Mouse (Mus musculus): Measurements from ENCODE around the gene Prpf31. TPM values are rescaled to one million over a fixed set of nuclear protein-coding genes. Genes with fewer than 3 reads are reported as not detected.

Prpf31 gene
- polyA plus RNA-seq, 1 experiment from 2014 or later: 174 TPM

- Histone ChIP-seq H3K4me1 (peaks cover 3% of the 10 kb centered on the region; the same call in 1 of the 2 replicates), H3K9me3 (replicated peaks) (no peaks in the 10 kb centered on the region), H3K4me3 (no peak overlapping the region), H3K36me3 (peaks cover 8% of the 10 kb centered on the region; the same call in 1 of the 2 replicates), H3K27ac (replicated peaks) (no peak overlapping the region), H3K27me3 (ENCODE audit: low read depth, poor library complexity, severe bottlenecking) (no peaks in the 10 kb centered on the region)
- 68% methylated on average over 3 of the region's 3 CpGs for WGBS
- DNase-seq (ENCODE audit: low spot score): no peak
Observed at GRCm38 (mm10) chr7:3675228-3675548, 45.4 kb downstream of the Prpf31 start.

GRCm38 (mm10) chr7:3676371-3676770 is 46.6 kb downstream of the Prpf31 start:
- Histone ChIP-seq H3K27ac (replicated peaks) (no peak overlapping the region), H3K27me3 (ENCODE audit: low read depth, poor library complexity, severe bottlenecking) (no peaks in the 10 kb centered on the region), H3K4me1 (peaks cover 3% of the 10 kb centered on the region; the same call in 1 of the 2 replicates), H3K36me3 (peaks cover 15% of the 10 kb centered on the region; the same call in 1 of the 2 replicates), H3K9me3 (replicated peaks) (no peaks in the 10 kb centered on the region), H3K4me3 (no peak overlapping the region)
- DNase-seq (ENCODE audit: low spot score): no peak
- 89% methylated on average over 12 of the region's 12 CpGs for WGBS

- Histone ChIP-seq H3K4me3 (no peak within 1 kb of the TSS), H3K4me1 (peaks cover 3% of the 10 kb centered on the region; the same call in 1 of the 2 replicates), H3K36me3 (peaks cover 15% of the 10 kb centered on the region; the same call in 1 of the 2 replicates), H3K9me3 (replicated peaks) (no peaks in the 10 kb centered on the region), H3K27ac (replicated peaks) (no peak within 1 kb of the TSS), H3K27me3 (ENCODE audit: low read depth, poor library complexity, severe bottlenecking) (no peaks in the 10 kb centered on the region)
- DNase-seq (ENCODE audit: low spot score): no peak
- 59% methylated on average over 9 of the region's 9 CpGs for WGBS
Observed at GRCm38 (mm10) chr7:3677342-3677741, 47.6 kb downstream of the Prpf31 start, which contains the start of gene Tmc4. TSS of gene Tmc4 (minus strand) at chr7:3677553.

GRCm38 (mm10) chr7:3683908-3684550 is 54.2 kb downstream of the Prpf31 start:
- no peaks in the 10 kb centered on the region for H3K27me3 ChIP-seq (ENCODE audit: low read depth, poor library complexity, severe bottlenecking)
- 71% methylated on average over 10 of the region's 10 CpGs for WGBS
- H3K4me3 ChIP-seq: 0 out of 2 replicates have a peak overlapping the region, but pooled peaks have one; percentile 14
- DNase-seq (ENCODE audit: low spot score): no peak
- H3K36me3 ChIP-seq: peaks cover 45% of the 10 kb centered on the region
- H3K9me3 ChIP-seq (replicated peaks): peaks cover 3% of the 10 kb centered on the region; the same call in 1 of the 2 replicates
- peak overlapping the region; percentile 78 for H3K27ac ChIP-seq (replicated peaks)
- peaks cover 25% of the 10 kb centered on the region for H3K4me1 ChIP-seq

- peaks cover 45% of the 10 kb centered on the region for H3K36me3 ChIP-seq
- H3K27me3 ChIP-seq (ENCODE audit: low read depth, poor library complexity, severe bottlenecking): no peaks in the 10 kb centered on the region
- H3K27ac ChIP-seq (replicated peaks): peak overlapping the region; percentile 78
- 82% methylated on average over 8 of the region's 8 CpGs for WGBS
- peaks cover 3% of the 10 kb centered on the region; the same call in 1 of the 2 replicates for H3K9me3 ChIP-seq (replicated peaks)
- 0 out of 2 replicates have a peak overlapping the region, but pooled peaks have one; percentile 0 for H3K4me3 ChIP-seq
- peaks cover 25% of the 10 kb centered on the region for H3K4me1 ChIP-seq
- no peak for DNase-seq (ENCODE audit: low spot score)
Observed at GRCm38 (mm10) chr7:3684698-3685097, 54.9 kb downstream of the Prpf31 start.

- Histone ChIP-seq H3K9me3 (replicated peaks) (peaks cover 3% of the 10 kb centered on the region; the same call in 1 of the 2 replicates), H3K4me3 (peak overlapping the region; percentile 8; the same call in 1 of the 2 replicates), H3K36me3 (peaks cover 45% of the 10 kb centered on the region), H3K27ac (replicated peaks) (peak overlapping the region; percentile 78), H3K4me1 (peaks cover 25% of the 10 kb centered on the region), H3K27me3 (ENCODE audit: low read depth, poor library complexity, severe bottlenecking) (no peaks in the 10 kb centered on the region)
- no peak for DNase-seq (ENCODE audit: low spot score)
- WGBS: 82% methylated on average over 31 of the region's 31 CpGs
Observed at GRCm38 (mm10) chr7:3685400-3686187, 55.8 kb downstream of the Prpf31 start.

- peaks cover 25% of the 10 kb centered on the region for H3K4me1 ChIP-seq
- H3K9me3 ChIP-seq (replicated peaks): no peaks in the 10 kb centered on the region
- DNase-seq (ENCODE audit: low spot score): no peak
- H3K27me3 ChIP-seq (ENCODE audit: low read depth, poor library complexity, severe bottlenecking): no peaks in the 10 kb centered on the region
- H3K36me3 ChIP-seq: peaks cover 39% of the 10 kb centered on the region
- H3K27ac ChIP-seq (replicated peaks): peak overlapping the region; percentile 92
- peak overlapping the region; percentile 83 for H3K4me3 ChIP-seq
- WGBS: 44% methylated on average over 3 of the region's 3 CpGs
Observed at GRCm38 (mm10) chr7:3691919-3692318, 62.1 kb downstream of the Prpf31 start.

Small RNA genes lying within 50 kb of the gene (microRNA-seq; reads per million reads assigned to microRNA genes)
- gene Gm25100 (not detected), gene Mir3572 (3.3 reads per million, percentile 4 among the genes with 10 or more reads in this experiment)

Other genes with a start within 250 kb of the Prpf31 start
- gene Cacng8, start 239.3 kb upstream of the Prpf31 start, polyA plus RNA-seq (2016; fragmentation: Nextera tagmentation; extraction: Ambion mirVana): 5.1 and 8.3 TPM in 2 replicates
- gene Cacng6, start 205.8 kb upstream of the Prpf31 start, polyA plus RNA-seq (2016; fragmentation: Nextera tagmentation; extraction: Ambion mirVana): not detected in 2 replicates
- not detected in 2 replicates for gene Tarm1, start 127.4 kb upstream of the Prpf31 start, polyA plus RNA-seq (2016; fragmentation: Nextera tagmentation; extraction: Ambion mirVana)
- gene Oscar, start 13.8 kb upstream of the Prpf31 start, polyA plus RNA-seq (2016; fragmentation: Nextera tagmentation; extraction: Ambion mirVana): not detected in 2 replicates
- 372 and 423 TPM in 2 replicates for gene Ndufa3, start 12.6 kb upstream of the Prpf31 start, polyA plus RNA-seq (2016; fragmentation: Nextera tagmentation; extraction: Ambion mirVana)
- gene Tfpt, start 56 bp upstream of the Prpf31 start, polyA plus RNA-seq (2016; fragmentation: Nextera tagmentation; extraction: Ambion mirVana): 30.3 and 30.8 TPM in 2 replicates
- gene Cnot3, start 15.3 kb downstream of the Prpf31 start, polyA plus RNA-seq (2016; fragmentation: Nextera tagmentation; extraction: Ambion mirVana): 75.2 and 82.7 TPM in 2 replicates
- gene Leng1, start 35.9 kb downstream of the Prpf31 start, polyA plus RNA-seq (2016; fragmentation: Nextera tagmentation; extraction: Ambion mirVana): 18.0 and 19.8 TPM in 2 replicates
- 3.1 TPM in 2 replicates for gene Tmc4, start 47.6 kb downstream of the Prpf31 start, polyA plus RNA-seq (2016; fragmentation: Nextera tagmentation; extraction: Ambion mirVana)
- 251 and 266 TPM in 2 replicates for gene Tsen34, start 62.9 kb downstream of the Prpf31 start, polyA plus RNA-seq (2016; fragmentation: Nextera tagmentation; extraction: Ambion mirVana)
- 30.6 and 32.5 TPM in 2 replicates for gene Mboat7, start 63.5 kb downstream of the Prpf31 start, polyA plus RNA-seq (2016; fragmentation: Nextera tagmentation; extraction: Ambion mirVana)
- gene Rps9, start 74.0 kb downstream of the Prpf31 start, polyA plus RNA-seq (2016; fragmentation: Nextera tagmentation; extraction: Ambion mirVana): 1,174 and 1,339 TPM in 2 replicates
- gene Pirb, start 90.4 kb downstream of the Prpf31 start, polyA plus RNA-seq (2016; fragmentation: Nextera tagmentation; extraction: Ambion mirVana): 0.12 and 0.25 TPM in 2 replicates
- not detected in 2 replicates for gene Gm15448, start 195.7 kb downstream of the Prpf31 start, polyA plus RNA-seq (2016; fragmentation: Nextera tagmentation; extraction: Ambion mirVana)
- 0.07 TPM in 1 of 2 replicates, not detected in the other for gene Pira2, start 215.1 kb downstream of the Prpf31 start, polyA plus RNA-seq (2016; fragmentation: Nextera tagmentation; extraction: Ambion mirVana)